Mouse (Mus musculus) macrophage (primary cell): ENCODE results near the gene Mapkap1. TPM values are rescaled to one million over a fixed set of nuclear protein-coding genes. Genes with fewer than 3 reads are reported as not detected.
A peak's percentile ranks its signal among the peaks of the same experiment; 100 is the strongest.

Source experiments
- H3K27ac ChIP-seq: fragments of 350-480 bp; formaldehyde crosslinking; 2 replicates; pipeline ENCODE4 v1.9.0; 2021
- H3K36me3 ChIP-seq: fragments of 350-480 bp; formaldehyde crosslinking; 2 replicates; pipeline ENCODE4 v1.9.0; 2021; ENCODE audit errors: inconsistent target
- H3K4me3 ChIP-seq: fragments of 350-480 bp; formaldehyde crosslinking; 2 replicates; pipeline ENCODE4 v1.9.0; 2021; ENCODE audit errors: inconsistent target
- H3K79me2 ChIP-seq: fragments of 350-480 bp; formaldehyde crosslinking; 2 replicates; pipeline ENCODE4 v1.9.0; 2021; ENCODE audit errors: inconsistent target
- WGBS: methylation state at CpG from one replicate; pipeline ENCODE4 v1.1.7; 2026; ENCODE audit warnings: inconsistent platforms; ENCODE audit not compliant: missing documents; 5-methylcytosine and 5-hydroxymethylcytosine counted together
- polyA plus RNA-seq: library from polyadenylated mRNA; stranded (reverse); fragments of 250-400 nt; gene quantifications from 3 replicates; pipeline ENCODE4 v1.2.4, GENCODE M21; 2018; ENCODE audit warnings: inconsistent platforms
- total RNA-seq, 78 experiments: library from RNA; depleted of rRNA; stranded (reverse); fragments of 250-400 nt; gene quantifications; 1 replicate in 9 of 78; 2 replicates in 24 of 78; 3 replicates in 43 of 78; 4 replicates in 2 of 78; pipeline ENCODE4 v1.2.4; 2018; ENCODE audit warnings: inconsistent platforms in 56 of 78

Gene Mapkap1
- 100 to 1,000 TPM in 20 of 26 experiments, 10 to 100 TPM in 6; 57.4 to 149 (median 115) TPM for total RNA-seq (2018; cell fraction: chromatin; rRNA removed)
- 10 to 100 TPM; 32.8 to 53.7 (median 43.8) TPM for total RNA-seq (2018; cell fraction: cytosol; rRNA removed)
- total RNA-seq (2018; cell fraction: nucleus; rRNA removed), result 100 to 1,000 TPM in 1 of 26 experiments, 10 to 100 TPM in 25; 24.0 to 109 (median 53.9) TPM
- polyA plus RNA-seq, result 34.5 to 49.6 TPM (median 46.5 TPM) in 3 replicates

DNA sequence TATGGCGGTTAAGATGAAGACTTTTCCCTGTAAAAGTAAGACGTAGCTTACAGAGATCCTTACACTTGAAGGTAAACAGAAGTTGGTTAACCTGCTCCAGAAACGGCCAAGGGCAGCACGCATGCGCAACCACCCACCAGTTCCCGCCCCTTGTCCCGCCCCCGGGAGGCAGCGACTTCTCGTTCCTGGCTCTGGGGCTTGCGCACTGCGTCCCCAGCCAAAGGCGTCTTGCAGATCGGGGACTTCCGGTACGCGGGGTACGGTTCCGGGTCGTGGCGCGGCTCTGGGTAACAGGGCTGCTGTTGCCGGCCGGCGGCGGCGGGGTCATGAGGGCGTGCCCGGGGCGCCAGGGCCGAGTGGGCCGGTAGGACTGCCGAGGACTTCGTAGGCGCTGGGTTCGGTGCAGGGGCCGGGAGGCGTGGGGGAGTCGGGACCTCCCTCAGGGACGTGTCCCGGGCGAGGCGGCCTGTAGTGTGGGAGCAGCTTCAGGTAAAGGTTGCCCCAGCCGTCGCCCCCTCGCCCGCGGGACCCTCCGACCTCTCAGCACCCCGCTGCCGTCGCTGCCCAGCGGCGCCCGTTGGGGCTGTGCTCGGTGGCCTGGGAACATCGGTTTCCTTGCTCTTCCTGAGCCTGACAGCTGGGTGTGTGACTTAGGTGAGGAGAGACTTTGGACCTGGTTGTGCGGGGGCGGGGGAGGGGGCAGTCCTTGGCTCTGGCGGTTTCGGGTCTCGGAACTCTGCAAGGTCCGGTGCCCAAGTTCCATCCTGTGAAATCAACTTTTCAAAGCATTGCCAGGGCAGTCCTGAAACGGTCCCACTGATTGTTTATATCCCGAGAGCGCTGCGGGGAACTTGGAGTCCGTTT lies at the start of gene Mapkap1:
Gene Mapkap1 (plus strand): TSS at position 171 of the 864 bp plus-strand sequence.
- H3K79me2 ChIP-seq, result peaks cover 42% of the 10 kb centered on the region
- no peak within 1 kb of the TSS for H3K27ac ChIP-seq
- peak within 1 kb of the TSS; percentile 68 for H3K4me3 ChIP-seq
- 1% methylated on average over 65 of the region's 68 CpGs for WGBS
- no peaks in the 10 kb centered on the region for H3K36me3 ChIP-seq

DNA sequence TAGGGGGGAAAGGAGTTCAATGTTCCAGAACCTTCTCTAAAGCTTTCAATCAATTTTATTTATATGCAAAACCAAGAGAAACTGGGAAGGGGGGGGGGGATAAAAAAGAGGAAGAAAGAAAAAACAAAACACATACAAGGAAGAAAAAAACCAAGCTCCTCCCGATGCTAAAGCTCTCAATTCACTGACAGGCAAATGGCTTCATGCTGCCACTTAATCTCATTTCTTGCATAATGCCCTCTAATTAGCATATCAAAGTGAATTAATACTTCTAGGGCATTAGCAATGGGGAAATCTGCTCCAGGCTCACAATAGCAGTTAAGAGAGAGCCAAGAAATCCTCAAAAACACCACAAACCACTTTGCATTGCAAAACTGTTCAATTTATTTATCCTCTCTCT lies 42.9 kb upstream of the Mapkap1 start:
- Histone ChIP-seq H3K79me2 (no peaks in the 10 kb centered on the region), H3K36me3 (no peaks in the 10 kb centered on the region), H3K4me3 (no peak overlapping the region), H3K27ac (no peak overlapping the region)
- WGBS, result 0% methylated on average over 1 of the region's 1 CpGs

DNA sequence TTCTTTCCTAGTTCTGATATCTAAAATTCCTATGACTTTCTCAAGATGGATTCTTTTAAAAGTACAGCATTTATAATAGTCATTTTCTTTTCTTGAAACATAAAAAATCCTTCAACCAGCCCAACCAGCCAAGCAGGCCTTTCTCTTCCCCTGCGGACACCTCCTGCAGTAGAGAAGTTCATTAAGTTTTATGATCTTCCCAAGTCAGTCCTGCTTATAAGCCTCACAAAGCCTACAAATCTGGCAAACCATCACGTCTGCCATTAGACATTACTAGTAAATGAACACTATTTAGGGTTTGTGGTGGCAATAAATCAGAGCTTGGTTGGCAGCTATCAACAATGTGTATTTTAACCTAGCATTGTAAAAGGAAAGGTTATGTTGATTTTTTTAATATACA lies 39.5 kb upstream of the Mapkap1 start:
- H3K4me3 ChIP-seq, result no peak overlapping the region
- WGBS, result 96% methylated on average over 2 of the region's 2 CpGs
- no peaks in the 10 kb centered on the region for H3K79me2 ChIP-seq
- H3K36me3 ChIP-seq, result no peaks in the 10 kb centered on the region
- H3K27ac ChIP-seq, result no peak overlapping the region

DNA sequence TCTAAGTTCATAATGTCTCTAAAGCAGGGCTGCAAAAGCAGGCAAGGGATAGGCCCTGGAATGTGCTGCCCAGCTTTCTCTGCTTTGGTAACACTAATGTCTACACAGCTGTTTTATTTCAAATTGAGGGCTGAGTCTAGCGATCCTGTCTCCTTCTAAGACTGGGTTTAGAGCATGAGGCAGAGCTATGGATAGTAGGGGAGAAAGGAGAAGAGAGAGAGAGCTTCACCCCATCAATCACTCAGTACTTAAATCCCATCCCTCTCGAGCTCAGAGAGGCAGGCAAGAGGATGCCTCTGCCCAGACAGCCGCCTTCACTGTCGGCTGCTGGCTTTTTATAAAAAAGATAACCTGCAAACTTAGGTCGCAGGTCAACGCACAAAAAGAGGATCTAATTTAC lies 38.2 kb upstream of the Mapkap1 start:
- WGBS, result 92% methylated on average over 6 of the region's 6 CpGs
- no peaks in the 10 kb centered on the region for H3K79me2 ChIP-seq
- H3K36me3 ChIP-seq, result no peaks in the 10 kb centered on the region
- H3K27ac ChIP-seq, result no peak overlapping the region
- H3K4me3 ChIP-seq, result no peak overlapping the region

DNA sequence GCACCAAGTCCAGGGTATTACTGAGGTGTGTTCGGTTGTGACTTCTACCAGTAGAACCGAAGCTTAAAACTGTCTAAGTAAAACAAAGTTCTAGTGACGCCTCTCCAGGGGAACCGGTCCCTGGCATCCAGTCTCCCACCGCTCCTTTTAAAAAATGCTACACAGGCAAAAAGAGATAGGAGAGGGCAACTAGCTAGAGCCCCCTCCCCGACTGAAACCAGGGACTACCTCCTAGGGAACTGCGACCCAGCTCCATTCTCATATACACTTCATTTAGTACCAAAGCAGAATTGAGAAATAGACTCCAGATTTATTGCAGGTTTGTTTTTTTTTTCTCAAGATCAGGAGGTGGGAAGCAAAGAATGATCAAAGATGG lies 36.2 kb upstream of the Mapkap1 start:
- H3K36me3 ChIP-seq, result no peaks in the 10 kb centered on the region
- H3K79me2 ChIP-seq, result no peaks in the 10 kb centered on the region
- H3K27ac ChIP-seq, result no peak overlapping the region
- H3K4me3 ChIP-seq, result peak overlapping the region; percentile 27; the same call in 1 of the 2 replicates
- 81% methylated on average over 7 of the region's 7 CpGs for WGBS

DNA sequence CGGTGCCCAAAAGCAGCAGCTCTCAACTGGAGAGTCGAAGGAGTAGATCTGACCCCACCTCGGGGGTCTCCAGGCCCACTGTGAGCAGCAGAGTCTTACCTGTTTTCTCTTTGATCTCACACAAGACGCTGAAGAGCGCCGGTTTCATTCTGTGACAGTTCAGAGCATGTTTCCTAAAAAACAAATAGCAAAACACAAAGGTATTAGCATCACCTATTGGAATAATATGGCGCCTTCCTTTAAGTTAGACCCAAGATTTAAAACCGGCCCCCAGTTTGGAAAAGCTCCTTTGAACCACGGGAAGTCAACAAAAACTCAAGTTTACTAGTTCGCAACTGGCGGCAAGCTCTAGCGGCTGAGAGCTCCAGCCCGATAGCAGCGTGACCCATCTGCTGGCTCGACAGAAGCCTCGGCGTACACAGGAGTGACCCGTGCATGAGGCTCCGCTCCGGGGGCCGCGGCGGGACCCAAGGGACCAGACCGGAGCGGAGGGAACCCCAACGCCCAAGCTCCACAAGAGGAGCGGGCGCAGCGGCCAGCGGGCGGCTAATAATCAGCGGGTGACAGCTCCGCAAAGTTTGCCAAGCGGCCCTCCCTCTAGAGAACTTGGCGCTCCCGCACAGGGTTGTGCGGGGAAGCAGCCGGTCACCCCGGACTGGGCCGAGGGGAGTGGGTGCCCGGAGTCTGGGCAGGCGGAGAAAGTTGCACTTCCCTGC lies 35.7 kb upstream of the Mapkap1 start:
- Histone ChIP-seq H3K4me3 (peak overlapping the region; percentile 27), H3K27ac (no peak overlapping the region), H3K36me3 (no peaks in the 10 kb centered on the region), H3K79me2 (no peaks in the 10 kb centered on the region)
- 9% methylated on average over 41 of the region's 42 CpGs for WGBS

DNA sequence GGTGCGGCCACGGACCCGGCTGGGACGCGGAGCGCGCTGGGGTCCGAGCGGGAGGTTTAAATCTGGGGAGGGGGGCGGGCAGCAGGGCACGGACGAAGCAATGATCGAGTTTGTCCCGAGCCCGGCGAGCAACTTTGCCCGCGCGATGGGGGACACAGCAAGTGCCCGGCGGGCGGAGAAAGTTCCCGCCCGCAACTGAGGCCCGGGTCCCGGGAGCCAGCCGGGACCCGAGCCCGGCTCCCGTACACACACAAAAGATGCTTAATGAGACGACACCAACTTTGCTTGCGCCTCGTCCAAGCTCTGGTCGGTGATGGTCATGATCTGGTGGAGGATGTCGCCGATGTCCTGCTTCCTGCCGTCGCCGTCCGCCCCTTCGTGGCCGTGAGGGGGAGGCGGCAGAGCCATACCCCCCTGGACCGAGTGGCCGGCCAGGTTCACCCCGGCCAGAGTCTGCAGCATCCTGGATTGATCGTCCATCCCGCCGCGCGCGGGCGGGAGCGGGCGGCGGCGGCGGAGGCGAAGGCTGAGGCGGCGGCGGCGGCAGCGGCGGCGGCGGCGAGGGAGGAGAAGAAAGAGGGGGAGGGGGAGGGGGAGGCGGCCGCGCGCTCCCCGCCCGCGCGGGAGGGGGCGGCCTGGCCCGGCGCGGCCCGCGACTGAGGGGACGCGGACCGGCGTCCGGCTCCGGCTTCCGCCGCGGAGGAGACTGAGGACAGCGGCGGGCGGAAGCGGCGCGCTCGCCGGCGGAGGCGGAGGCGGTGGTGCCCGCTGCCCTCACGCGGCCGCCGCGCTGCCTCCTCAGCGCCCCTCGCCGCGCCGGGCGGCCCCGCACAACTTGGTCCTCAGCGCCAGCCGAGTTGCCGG lies 34.9 kb upstream of the Mapkap1 start:
- no peaks in the 10 kb centered on the region for H3K79me2 ChIP-seq
- no peaks in the 10 kb centered on the region for H3K36me3 ChIP-seq
- under 1% methylated on average over 62 of the region's 118 CpGs for WGBS
- H3K4me3 ChIP-seq, result peak overlapping the region; percentile 27
- no peak overlapping the region for H3K27ac ChIP-seq

DNA sequence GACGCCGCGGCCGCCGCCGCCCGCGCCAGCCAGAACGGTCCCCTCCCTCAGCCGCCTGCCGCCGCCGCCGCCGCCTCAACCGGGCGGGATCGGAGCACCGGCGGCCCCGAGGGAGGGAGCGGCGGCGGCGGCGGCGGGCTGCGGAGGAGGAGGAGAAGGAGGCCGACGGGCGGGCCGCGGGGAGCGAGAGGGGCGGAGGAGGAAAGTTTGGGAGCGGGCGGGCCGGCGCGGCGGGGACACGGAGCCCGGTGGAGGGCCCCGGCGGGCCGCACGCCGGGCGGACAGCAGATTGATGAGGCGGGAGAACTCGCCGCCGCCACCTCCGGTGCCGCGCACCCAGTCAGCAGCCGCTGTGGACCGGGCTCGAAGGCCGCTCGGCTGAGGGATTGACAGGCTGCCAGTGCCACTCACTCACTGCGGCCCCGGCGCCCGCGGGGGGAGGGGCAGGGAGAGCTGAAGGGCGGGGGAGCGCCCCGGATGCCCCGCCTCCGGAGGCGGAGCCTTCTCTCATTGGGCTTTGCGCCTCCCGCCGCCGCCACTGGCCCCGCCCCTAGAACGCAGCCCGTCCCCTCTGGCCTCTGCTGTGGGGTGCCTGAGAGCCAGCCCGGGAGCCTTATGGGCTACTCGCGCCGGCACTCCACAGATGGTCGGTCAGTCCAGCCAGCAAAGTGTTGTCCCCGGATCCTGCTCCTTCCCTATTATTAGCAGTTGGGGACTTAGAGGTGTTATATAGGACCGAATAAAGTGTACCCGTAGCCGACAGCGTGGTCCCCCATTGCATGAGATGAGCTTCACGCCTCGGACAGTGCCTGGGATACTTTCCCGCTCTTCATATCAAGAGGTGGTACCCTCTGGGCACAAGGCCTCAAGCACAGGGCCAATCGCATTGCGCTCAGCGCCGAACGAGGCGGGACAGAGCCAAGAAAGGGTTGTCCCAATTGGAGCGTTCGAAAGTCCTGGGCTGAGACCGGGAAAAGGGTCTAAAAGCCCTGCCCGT lies 34.0 kb upstream of the Mapkap1 start, which contains the start of gene Pbx3:
Gene Pbx3 (minus strand): TSS at position 838 of the 997 bp plus-strand sequence.
- peak within 1 kb of the TSS; percentile 14; the same call in 1 of the 2 replicates for H3K4me3 ChIP-seq
- no peak within 1 kb of the TSS for H3K27ac ChIP-seq
- WGBS, result 1% methylated on average over 58 of the region's 102 CpGs
- H3K79me2 ChIP-seq, result no peaks in the 10 kb centered on the region
- no peaks in the 10 kb centered on the region for H3K36me3 ChIP-seq

DNA sequence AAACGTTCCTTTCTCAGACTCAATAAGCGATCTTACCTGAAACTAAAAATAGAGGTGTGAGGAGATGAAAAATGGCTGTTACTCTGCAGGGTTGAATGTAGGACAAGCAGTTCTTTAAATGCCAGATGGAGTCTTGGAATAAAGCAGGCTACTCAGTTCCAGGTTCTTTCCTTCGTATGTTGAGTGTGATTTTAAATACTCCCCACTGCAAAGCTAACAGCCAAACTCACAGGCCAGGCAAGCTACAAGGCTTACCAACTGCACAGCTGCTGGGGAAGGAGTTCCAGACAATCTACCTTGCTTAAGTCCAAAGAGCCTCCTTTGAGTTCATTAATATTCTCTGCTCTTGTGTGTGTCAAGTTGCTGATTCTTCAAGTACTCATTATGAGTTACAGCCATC lies 32.7 kb upstream of the Mapkap1 start:
- Histone ChIP-seq H3K36me3 (no peaks in the 10 kb centered on the region), H3K4me3 (no peak overlapping the region), H3K79me2 (no peaks in the 10 kb centered on the region), H3K27ac (no peak overlapping the region)
- WGBS, result 88% methylated on average over 3 of the region's 3 CpGs

DNA sequence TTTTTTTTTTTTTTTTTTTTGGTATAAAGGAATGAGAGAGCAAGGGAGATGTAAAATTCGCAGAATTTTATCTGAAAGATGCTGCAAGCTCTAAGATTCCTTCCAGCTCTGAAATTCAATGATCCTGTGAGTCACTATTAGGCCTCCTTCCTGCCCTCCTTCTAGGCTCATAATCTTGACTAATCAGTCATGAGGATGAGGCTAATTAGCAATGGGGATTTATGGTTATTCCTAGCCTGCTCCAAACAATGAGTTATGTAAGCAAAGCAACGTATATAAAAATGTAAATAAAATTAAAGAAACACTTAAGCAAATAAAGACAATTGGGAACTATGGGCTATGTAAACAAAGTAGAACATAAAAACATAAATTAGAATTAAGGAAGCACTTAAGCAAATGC lies 32.2 kb upstream of the Mapkap1 start:
- H3K27ac ChIP-seq, result no peak overlapping the region
- no peak overlapping the region for H3K4me3 ChIP-seq
- H3K79me2 ChIP-seq, result no peaks in the 10 kb centered on the region
- H3K36me3 ChIP-seq, result no peaks in the 10 kb centered on the region
- WGBS, result 92% methylated on average over 2 of the region's 2 CpGs

DNA sequence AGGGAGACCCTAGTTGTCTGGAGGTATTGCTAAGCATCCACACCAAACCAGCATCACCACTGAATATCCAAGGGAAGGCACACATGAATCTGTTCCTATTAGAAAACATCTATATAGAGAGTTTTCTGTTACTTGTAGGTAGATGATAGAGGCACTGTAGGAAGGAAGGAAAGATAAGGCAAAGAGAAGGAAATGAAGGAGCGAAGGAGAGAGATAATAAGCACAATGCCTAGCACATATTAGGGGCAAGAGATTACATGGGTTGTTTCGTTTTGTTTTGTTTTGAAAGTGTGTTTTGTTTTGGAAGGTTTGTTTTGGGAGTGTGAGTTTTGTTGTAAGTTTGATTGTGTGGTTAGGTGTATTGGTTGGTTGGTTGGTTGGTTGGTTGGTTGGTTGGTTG lies 27.6 kb upstream of the Mapkap1 start:
- no peak overlapping the region for H3K4me3 ChIP-seq
- H3K36me3 ChIP-seq, result no peaks in the 10 kb centered on the region
- H3K79me2 ChIP-seq, result no peaks in the 10 kb centered on the region
- 88% methylated on average over 2 of the region's 2 CpGs for WGBS
- no peak overlapping the region for H3K27ac ChIP-seq

DNA sequence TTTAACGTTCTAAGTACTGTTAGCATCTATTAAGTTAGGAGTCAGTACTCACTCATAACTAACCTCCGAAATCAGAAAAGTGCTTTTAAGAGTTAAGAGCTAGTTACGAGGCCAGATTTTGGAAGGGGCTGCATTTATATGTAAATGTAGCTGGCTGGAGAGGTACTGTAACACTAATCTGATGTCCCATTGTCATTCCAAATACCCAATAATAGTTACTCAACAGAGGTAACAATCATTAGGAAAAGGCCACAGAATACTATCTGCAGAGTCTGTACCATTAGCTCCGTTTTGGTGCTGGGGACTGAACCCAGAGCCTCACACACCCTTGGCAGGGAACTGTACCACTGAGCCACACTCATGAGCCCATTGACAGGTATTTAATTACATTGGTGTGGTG lies 7.0 kb upstream of the Mapkap1 start:
- H3K79me2 ChIP-seq, result no peaks in the 10 kb centered on the region
- no peak overlapping the region for H3K27ac ChIP-seq
- 79% methylated on average over 4 of the region's 4 CpGs for WGBS
- H3K36me3 ChIP-seq, result no peaks in the 10 kb centered on the region
- H3K4me3 ChIP-seq, result no peak overlapping the region

DNA sequence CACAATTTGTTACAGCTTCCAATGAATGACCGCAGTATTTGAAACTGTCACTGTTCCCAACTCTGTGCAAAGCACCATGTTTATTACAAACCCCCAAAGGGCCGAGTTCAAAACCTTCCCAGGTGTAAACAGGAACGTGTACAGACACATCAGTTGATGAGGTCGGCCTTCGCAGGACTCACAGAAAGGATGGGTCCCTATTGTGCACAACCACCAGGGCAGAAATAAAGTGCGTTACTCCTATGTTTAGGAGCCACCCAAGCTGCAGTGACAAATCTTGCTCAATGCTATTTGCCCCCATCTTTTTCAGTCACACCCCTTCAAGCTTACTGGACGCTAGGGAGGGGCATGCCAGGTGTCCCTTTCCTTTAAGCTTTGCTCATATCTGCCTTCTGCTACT lies 1.0 kb downstream of the Mapkap1 start:
- Histone ChIP-seq H3K27ac (no peak overlapping the region), H3K4me3 (peak overlapping the region; percentile 68)
- WGBS, result 69% methylated on average over 7 of the region's 7 CpGs

More for the DNA sequence above, 1.0 kb downstream of the Mapkap1 start:
- no peaks in the 10 kb centered on the region for H3K36me3 ChIP-seq
- H3K79me2 ChIP-seq, result peaks cover 47% of the 10 kb centered on the region
